Mouse (Mus musculus): ENCODE data around the gene Fxyd1. TPM values are rescaled to one million over a fixed set of nuclear protein-coding genes. Genes with fewer than 3 reads are reported as not detected.

Gene Fxyd1
- polyA plus RNA-seq, 1 experiment from 2014 or later = 9.4 TPM

DNA sequence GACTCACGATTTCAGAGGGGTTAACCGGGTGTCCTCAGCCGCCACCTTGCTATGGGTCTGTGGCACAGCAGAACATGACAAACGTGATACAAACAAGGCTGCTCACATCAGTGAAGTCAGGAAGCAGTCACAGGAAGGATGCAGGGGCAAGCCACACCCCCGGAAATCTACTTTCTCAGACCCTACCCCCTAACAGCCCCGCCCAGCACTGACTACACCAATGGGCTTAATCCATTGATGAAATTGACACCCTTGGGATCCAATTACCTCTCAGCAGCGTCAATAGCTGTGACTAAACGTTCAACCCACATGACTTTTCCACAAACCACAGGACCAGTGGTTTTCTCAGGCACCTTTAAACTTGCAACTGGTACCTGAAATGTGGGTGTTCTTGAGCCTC is 28.4 kb downstream of the Fxyd1 start:
- no peak overlapping the region for H3K27ac ChIP-seq (ENCODE audit: low read depth, low read length)
- 79% methylated on average over 8 of the region's 8 CpGs for WGBS
- no peak for ATAC-seq
- H3K4me3 ChIP-seq (ENCODE audit: low read depth, low read length) = no peak overlapping the region
- H3K4me2 ChIP-seq (ENCODE audit: low read length) = no peak overlapping the region
- H3K36me3 ChIP-seq (ENCODE audit: control insufficient read depth, insufficient read depth, low read length) = no peaks in the 10 kb centered on the region
- no peaks in the 10 kb centered on the region for H3K9me3 ChIP-seq (replicated peaks; ENCODE audit: control insufficient read depth, low read length)
- H3K9ac ChIP-seq (ENCODE audit: low read length) = no peak overlapping the region
- no peaks in the 10 kb centered on the region for H3K4me1 ChIP-seq (ENCODE audit: control insufficient read depth, insufficient read depth, low read length)
- no peaks in the 10 kb centered on the region for H3K27me3 ChIP-seq (replicated peaks; ENCODE audit: control insufficient read depth, insufficient read depth, low read length)
- no peak for DNase-seq (ENCODE audit: low spot score)

DNA sequence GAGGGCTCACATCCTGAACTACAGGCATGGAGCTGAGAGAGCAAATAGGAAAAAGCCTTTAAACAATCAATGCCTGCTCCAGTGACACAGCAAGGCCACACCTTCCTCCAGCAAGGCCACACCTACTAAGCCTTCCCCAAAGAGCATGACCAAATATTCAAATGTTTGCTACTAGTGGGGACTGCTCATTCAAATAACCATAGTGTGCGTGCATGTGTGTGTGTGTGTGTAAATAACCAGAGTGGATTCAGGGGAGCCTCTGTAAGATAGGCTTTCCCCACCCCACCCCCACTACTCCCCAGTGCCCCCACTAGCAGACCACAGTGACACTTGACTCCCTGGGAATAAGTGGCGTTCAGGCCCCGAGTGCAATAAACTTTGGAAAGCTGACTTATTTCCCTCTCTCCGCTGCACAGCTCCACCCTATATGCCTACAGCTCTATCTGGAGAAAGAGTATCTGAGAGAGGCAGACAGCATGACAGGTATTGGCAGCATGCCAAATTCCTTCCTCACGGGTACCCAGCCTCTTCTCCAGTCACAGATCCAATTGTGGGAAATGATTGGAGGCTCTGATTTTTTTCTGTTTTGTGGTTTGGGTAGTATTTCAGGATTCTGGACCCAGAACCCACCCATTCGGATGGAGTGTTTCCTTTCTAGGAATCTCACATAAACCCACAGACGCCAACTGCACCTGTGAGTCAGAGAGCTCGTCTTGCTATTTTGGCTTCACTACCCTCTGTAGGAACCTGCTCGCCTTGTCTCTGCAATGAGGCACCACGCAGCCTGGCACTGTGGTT is 39.7 kb downstream of the Fxyd1 start:
- 50% methylated on average over 10 of the region's 10 CpGs for WGBS
- H3K9ac ChIP-seq (ENCODE audit: low read length) = no peak overlapping the region
- H3K27ac ChIP-seq (ENCODE audit: low read depth, low read length) = no peak overlapping the region
- DNase-seq (ENCODE audit: low spot score) = peak; percentile 75
- no peak for ATAC-seq
- H3K9me3 ChIP-seq (replicated peaks; ENCODE audit: control insufficient read depth, low read length) = no peaks in the 10 kb centered on the region
- no peaks in the 10 kb centered on the region for H3K27me3 ChIP-seq (replicated peaks; ENCODE audit: control insufficient read depth, insufficient read depth, low read length)
- no peak overlapping the region for H3K4me3 ChIP-seq (ENCODE audit: low read depth, low read length)
- H3K4me1 ChIP-seq (ENCODE audit: control insufficient read depth, insufficient read depth, low read length) = no peaks in the 10 kb centered on the region
- H3K36me3 ChIP-seq (ENCODE audit: control insufficient read depth, insufficient read depth, low read length) = no peaks in the 10 kb centered on the region
- H3K4me2 ChIP-seq (ENCODE audit: low read length) = no peak overlapping the region

DNA sequence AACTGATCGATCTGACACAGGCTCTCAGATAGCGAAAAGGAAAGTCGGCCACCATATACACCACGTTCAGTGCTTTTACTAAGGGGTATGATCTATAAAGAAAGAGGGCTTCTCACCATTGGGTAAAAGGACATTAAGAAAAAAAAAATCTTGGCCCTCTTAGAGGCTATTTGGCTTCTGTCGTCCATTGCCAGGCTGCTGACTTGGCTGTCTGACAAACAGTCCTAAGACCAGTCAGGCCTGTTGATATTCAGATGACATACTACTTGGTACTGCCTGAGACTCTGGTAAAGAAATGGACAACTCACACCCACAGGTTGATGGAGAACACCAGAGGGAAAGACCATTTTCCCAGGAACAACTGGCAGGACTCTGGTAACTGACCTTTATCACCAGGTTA is 44.0 kb downstream of the Fxyd1 start:
- 87% methylated on average over 5 of the region's 5 CpGs for WGBS
- no peaks in the 10 kb centered on the region for H3K4me1 ChIP-seq (ENCODE audit: control insufficient read depth, insufficient read depth, low read length)
- no peaks in the 10 kb centered on the region for H3K9me3 ChIP-seq (replicated peaks; ENCODE audit: control insufficient read depth, low read length)
- no peak overlapping the region for H3K4me3 ChIP-seq (ENCODE audit: low read depth, low read length)
- ATAC-seq = no peak
- H3K27me3 ChIP-seq (replicated peaks; ENCODE audit: control insufficient read depth, insufficient read depth, low read length) = no peaks in the 10 kb centered on the region
- no peak overlapping the region for H3K27ac ChIP-seq (ENCODE audit: low read depth, low read length)
- no peak for DNase-seq (ENCODE audit: low spot score)
- H3K36me3 ChIP-seq (ENCODE audit: control insufficient read depth, insufficient read depth, low read length) = no peaks in the 10 kb centered on the region
- no peak overlapping the region for H3K4me2 ChIP-seq (ENCODE audit: low read length)
- no peak overlapping the region for H3K9ac ChIP-seq (ENCODE audit: low read length)

DNA sequence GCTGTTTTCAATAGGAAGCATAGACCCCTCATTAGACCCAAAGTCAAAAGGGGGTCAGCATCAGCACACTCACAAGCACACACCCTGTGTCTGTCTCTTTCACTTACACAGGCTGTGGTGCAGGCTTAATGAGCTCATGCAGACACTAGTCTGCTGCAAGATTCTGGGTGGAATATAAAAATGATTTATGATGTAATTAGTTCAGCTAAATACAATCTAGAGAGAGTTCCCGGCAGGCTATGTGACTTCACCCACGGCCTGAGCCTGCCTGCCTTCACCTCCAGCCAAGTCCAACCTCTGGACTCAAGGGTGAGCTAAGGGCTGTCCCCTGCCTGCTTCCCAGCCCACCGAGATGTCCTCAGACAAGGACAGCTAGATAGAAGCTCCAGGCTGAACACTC is 48.1 kb downstream of the Fxyd1 start:
- H3K27ac ChIP-seq (ENCODE audit: low read depth, low read length) = no peak overlapping the region
- no peaks in the 10 kb centered on the region for H3K9me3 ChIP-seq (replicated peaks; ENCODE audit: control insufficient read depth, low read length)
- DNase-seq (ENCODE audit: low spot score) (no peak), ATAC-seq (no peak)
- H3K9ac ChIP-seq (ENCODE audit: low read length) = no peak overlapping the region
- no peaks in the 10 kb centered on the region for H3K27me3 ChIP-seq (replicated peaks; ENCODE audit: control insufficient read depth, insufficient read depth, low read length)
- 82% methylated on average over 3 of the region's 3 CpGs for WGBS
- no peaks in the 10 kb centered on the region for H3K36me3 ChIP-seq (ENCODE audit: control insufficient read depth, insufficient read depth, low read length)
- no peaks in the 10 kb centered on the region for H3K4me1 ChIP-seq (ENCODE audit: control insufficient read depth, insufficient read depth, low read length)
- no peak overlapping the region for H3K4me3 ChIP-seq (ENCODE audit: low read depth, low read length)
- no peak overlapping the region for H3K4me2 ChIP-seq (ENCODE audit: low read length)

DNA sequence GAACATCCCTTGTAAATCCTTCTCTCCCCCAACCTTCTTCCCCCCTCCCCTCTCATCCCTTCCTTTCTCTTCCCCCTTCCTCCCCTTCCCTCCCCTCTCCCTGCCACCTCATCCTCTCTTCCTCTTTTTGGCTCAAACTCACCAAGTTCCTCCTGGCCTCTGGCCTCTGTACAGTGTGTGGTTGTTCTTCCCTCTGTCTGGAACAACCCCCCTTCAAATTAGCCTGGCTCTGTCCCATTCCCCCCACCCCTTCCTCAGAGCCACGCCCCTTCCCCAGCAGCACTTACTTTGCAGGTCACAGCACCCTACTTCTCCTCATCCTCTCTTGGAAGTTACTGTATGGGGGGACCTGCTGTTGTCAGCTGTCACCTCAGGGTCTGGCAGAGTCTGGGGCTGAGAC is 48.8 kb downstream of the Fxyd1 start:
- H3K9ac ChIP-seq (ENCODE audit: low read length) = no peak overlapping the region
- no peak for ATAC-seq
- WGBS = 60% methylated on average over 1 of the region's 1 CpGs
- H3K27ac ChIP-seq (ENCODE audit: low read depth, low read length) = no peak overlapping the region
- H3K9me3 ChIP-seq (replicated peaks; ENCODE audit: control insufficient read depth, low read length) = no peaks in the 10 kb centered on the region
- no peaks in the 10 kb centered on the region for H3K27me3 ChIP-seq (replicated peaks; ENCODE audit: control insufficient read depth, insufficient read depth, low read length)
- no peak overlapping the region for H3K4me3 ChIP-seq (ENCODE audit: low read depth, low read length)
- no peaks in the 10 kb centered on the region for H3K36me3 ChIP-seq (ENCODE audit: control insufficient read depth, insufficient read depth, low read length)
- no peaks in the 10 kb centered on the region for H3K4me1 ChIP-seq (ENCODE audit: control insufficient read depth, insufficient read depth, low read length)
- no peak overlapping the region for H3K4me2 ChIP-seq (ENCODE audit: low read length)
- no peak for DNase-seq (ENCODE audit: low spot score)

DNA sequence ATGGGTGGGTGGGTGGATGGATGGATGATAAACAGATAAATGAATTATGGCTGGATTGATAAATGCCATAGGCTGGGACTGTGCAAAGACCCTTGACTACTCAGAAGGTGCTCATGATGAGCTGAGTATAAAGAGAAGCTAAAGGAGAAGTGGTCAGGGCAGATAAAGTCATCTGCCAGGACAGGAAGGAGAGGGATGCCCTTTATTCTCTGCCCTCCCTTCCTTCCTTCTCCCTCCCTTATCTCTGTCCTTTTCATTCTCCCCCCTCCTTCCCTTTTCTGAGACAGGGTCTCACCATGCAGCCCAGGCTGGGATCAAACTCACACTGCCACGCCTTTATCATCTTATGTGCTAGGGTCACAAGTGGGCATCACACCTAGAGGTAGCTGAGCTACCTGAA is 49.2 kb downstream of the Fxyd1 start:
- 88% methylated on average over 1 of the region's 1 CpGs for WGBS
- Histone ChIP-seq H3K4me1 (ENCODE audit: control insufficient read depth, insufficient read depth, low read length) (no peaks in the 10 kb centered on the region), H3K9ac (ENCODE audit: low read length) (no peak overlapping the region), H3K4me2 (ENCODE audit: low read length) (no peak overlapping the region), H3K4me3 (ENCODE audit: low read depth, low read length) (no peak overlapping the region), H3K27me3 (replicated peaks; ENCODE audit: control insufficient read depth, insufficient read depth, low read length) (no peaks in the 10 kb centered on the region), H3K9me3 (replicated peaks; ENCODE audit: control insufficient read depth, low read length) (no peaks in the 10 kb centered on the region), H3K36me3 (ENCODE audit: control insufficient read depth, insufficient read depth, low read length) (no peaks in the 10 kb centered on the region), H3K27ac (ENCODE audit: low read depth, low read length) (no peak overlapping the region)
- ATAC-seq (no peak), DNase-seq (ENCODE audit: low spot score) (no peak)

DNA sequence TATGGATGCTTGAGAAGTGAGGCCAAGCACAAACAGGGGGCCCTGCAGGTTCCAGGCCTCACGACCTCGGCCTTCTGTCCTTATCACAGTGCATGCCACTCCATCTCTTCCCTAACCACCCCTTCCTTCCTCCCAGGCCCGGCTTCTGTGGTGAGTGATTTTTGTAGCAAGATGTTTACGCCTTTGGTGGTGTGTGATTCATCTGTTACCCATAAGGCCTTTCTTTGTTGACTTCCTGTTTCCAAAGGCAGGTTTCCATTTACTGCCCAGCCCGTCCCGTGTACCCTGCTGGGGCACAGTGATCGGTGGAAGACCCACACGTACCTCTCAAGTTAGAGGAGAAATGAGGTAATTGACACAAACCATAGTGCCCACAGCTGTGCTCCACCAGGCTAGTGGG is 54.3 kb downstream of the Fxyd1 start:
- DNase-seq (ENCODE audit: low spot score) (no peak), ATAC-seq (no peak)
- H3K4me3 ChIP-seq (ENCODE audit: low read depth, low read length) = no peak overlapping the region
- no peak overlapping the region for H3K9ac ChIP-seq (ENCODE audit: low read length)
- H3K27me3 ChIP-seq (replicated peaks; ENCODE audit: control insufficient read depth, insufficient read depth, low read length) = no peaks in the 10 kb centered on the region
- H3K4me1 ChIP-seq (ENCODE audit: control insufficient read depth, insufficient read depth, low read length) = no peaks in the 10 kb centered on the region
- no peak overlapping the region for H3K4me2 ChIP-seq (ENCODE audit: low read length)
- no peak overlapping the region for H3K27ac ChIP-seq (ENCODE audit: low read depth, low read length)
- no peaks in the 10 kb centered on the region for H3K9me3 ChIP-seq (replicated peaks; ENCODE audit: control insufficient read depth, low read length)
- WGBS = 83% methylated on average over 8 of the region's 8 CpGs
- no peaks in the 10 kb centered on the region for H3K36me3 ChIP-seq (ENCODE audit: control insufficient read depth, insufficient read depth, low read length)

Small RNAs within 50 kb of the gene (microRNA-seq; reads per million reads assigned to microRNA genes)
- gene Mir7050 = not detected

Other genes with a start within 250 kb of the Fxyd1 start
- 0.11 and 0.46 TPM in 2 replicates for gene Ffar2, start 233.4 kb downstream of the Fxyd1 start, polyA plus RNA-seq (2014; fragmentation: Nextera tagmentation; extraction: Ambion mirVana)
- not detected in 2 replicates for gene Ffar3, start 201.0 kb downstream of the Fxyd1 start, polyA plus RNA-seq (2014; fragmentation: Nextera tagmentation; extraction: Ambion mirVana)
- gene Ffar1, start 195.6 kb downstream of the Fxyd1 start, polyA plus RNA-seq (2014; fragmentation: Nextera tagmentation; extraction: Ambion mirVana) = not detected in 2 replicates
- not detected in 2 replicates for gene Cd22, start 176.9 kb downstream of the Fxyd1 start, polyA plus RNA-seq (2014; fragmentation: Nextera tagmentation; extraction: Ambion mirVana)
- gene Mag, start 142.3 kb downstream of the Fxyd1 start, polyA plus RNA-seq (2014; fragmentation: Nextera tagmentation; extraction: Ambion mirVana) = 1.0 and 1.7 TPM in 2 replicates
- not detected in 2 replicates for gene Hamp2, start 132.5 kb downstream of the Fxyd1 start, polyA plus RNA-seq (2014; fragmentation: Nextera tagmentation; extraction: Ambion mirVana)
- not detected in 2 replicates for gene Hamp, start 113.2 kb downstream of the Fxyd1 start, polyA plus RNA-seq (2014; fragmentation: Nextera tagmentation; extraction: Ambion mirVana)
- 20.3 and 25.0 TPM in 2 replicates for gene Usf2, start 100.4 kb downstream of the Fxyd1 start, polyA plus RNA-seq (2014; fragmentation: Nextera tagmentation; extraction: Ambion mirVana)
- gene Lsr, start 83.7 kb downstream of the Fxyd1 start, polyA plus RNA-seq (2014; fragmentation: Nextera tagmentation; extraction: Ambion mirVana) = 16.8 and 19.2 TPM in 2 replicates
- gene Fam187b, start 83.4 kb downstream of the Fxyd1 start, polyA plus RNA-seq (2014; fragmentation: Nextera tagmentation; extraction: Ambion mirVana) = 0.20 and 0.35 TPM in 2 replicates
- gene Fxyd5, start 14.7 kb downstream of the Fxyd1 start, polyA plus RNA-seq (2014; fragmentation: Nextera tagmentation; extraction: Ambion mirVana) = 17.2 and 18.4 TPM in 2 replicates
- gene Fxyd7, start 5.7 kb downstream of the Fxyd1 start, polyA plus RNA-seq (2014; fragmentation: Nextera tagmentation; extraction: Ambion mirVana) = 46.8 and 67.8 TPM in 2 replicates
- 0.08 and 0.15 TPM in 2 replicates for gene Lgi4, start 2.1 kb upstream of the Fxyd1 start, polyA plus RNA-seq (2014; fragmentation: Nextera tagmentation; extraction: Ambion mirVana)
- gene Fxyd3, start 19.5 kb upstream of the Fxyd1 start, polyA plus RNA-seq (2014; fragmentation: Nextera tagmentation; extraction: Ambion mirVana) = not detected in 2 replicates
- gene Hpn, start 58.1 kb upstream of the Fxyd1 start, polyA plus RNA-seq (2014; fragmentation: Nextera tagmentation; extraction: Ambion mirVana) = not detected in 2 replicates
- 2.8 and 4.4 TPM in 2 replicates for gene Scn1b, start 69.8 kb upstream of the Fxyd1 start, polyA plus RNA-seq (2014; fragmentation: Nextera tagmentation; extraction: Ambion mirVana)
- gene Gramd1a, start 98.7 kb upstream of the Fxyd1 start, polyA plus RNA-seq (2014; fragmentation: Nextera tagmentation; extraction: Ambion mirVana) = 150 and 200 TPM in 2 replicates
- gene Scgb2b2, start 233.3 kb upstream of the Fxyd1 start, polyA plus RNA-seq (2014; fragmentation: Nextera tagmentation; extraction: Ambion mirVana) = not detected in 2 replicates
- gene Scgb1b2, start 234.6 kb upstream of the Fxyd1 start, polyA plus RNA-seq (2014; fragmentation: Nextera tagmentation; extraction: Ambion mirVana) = not detected in 2 replicates

All from forebrain, embryonic 14.5 days (tissue).